Mouse (Mus musculus): ENCODE measurements around the gene Ncl. TPM values are rescaled to one million over a fixed set of nuclear protein-coding genes. Genes with fewer than 3 reads are reported as not detected.

The Ncl gene
- total and polyA plus RNA-seq, 2 experiments from 2014 or later, result 31.7 to 174 TPM

GRCm38 (mm10) chr1:86360441-86360840, 1.2 kb upstream of the Ncl start:
- Histone ChIP-seq H3K27me3 (ENCODE audit: control insufficient read depth, insufficient read depth, low read length) (no peaks in the 10 kb centered on the region), H3K4me1 (ENCODE audit: control insufficient read depth, insufficient read depth) (peaks cover 11% of the 10 kb centered on the region), H3K4me3 (ENCODE audit: low read depth, low read length) (peak overlapping the region; percentile 82), H3K9ac (replicated peaks; ENCODE audit: low read depth, low read length) (peak overlapping the region; percentile 81), H3K9me3 (replicated peaks; ENCODE audit: control insufficient read depth, low read length) (no peaks in the 10 kb centered on the region), H3K4me2 (ENCODE audit: low read depth, low read length) (peak overlapping the region; percentile 83), H3K36me3 (replicated peaks; ENCODE audit: control insufficient read depth, insufficient read depth, low read length) (peaks cover 19% of the 10 kb centered on the region), H3K27ac (ENCODE audit: low read depth) (no peak overlapping the region)
- WGBS, result 19% methylated on average over 12 of the region's 12 CpGs
- no peak for ATAC-seq (ENCODE audit: insufficient read depth, low read depth)
- TF ChIP-seq EP300 (IDR thresholded peaks at IDR 0.05; ENCODE audit: low read depth), result no peak
- TF ChIP-seq CTCF (IDR thresholded peaks at IDR 0.05; ENCODE audit: low read depth), result no peak
- DNase-seq (ENCODE audit: low spot score), result no peak

DNA sequence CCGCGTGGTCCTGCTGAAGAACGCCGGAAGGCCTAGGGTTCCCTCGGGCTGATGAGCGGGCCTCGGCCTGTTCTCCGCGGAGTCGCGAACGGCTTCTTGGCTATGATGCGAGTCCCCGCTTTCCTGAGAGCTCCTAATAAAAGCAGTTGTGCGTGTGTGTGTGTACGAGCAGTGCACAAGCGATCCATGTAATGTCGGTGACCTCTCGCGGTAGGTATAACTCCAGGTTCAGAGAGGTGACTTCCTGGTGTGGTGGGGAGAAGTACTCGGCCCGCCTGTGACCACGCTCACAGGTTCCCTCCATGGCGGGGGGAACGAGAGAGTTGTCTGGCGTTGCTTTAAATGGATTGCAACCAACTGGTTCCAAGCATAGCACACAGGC, 589 bp upstream of the Ncl start:
- H3K27me3 ChIP-seq (ENCODE audit: control insufficient read depth, insufficient read depth, low read length), result no peaks in the 10 kb centered on the region
- TF ChIP-seq CTCF (IDR thresholded peaks at IDR 0.05; ENCODE audit: low read depth) (no peak), EP300 (IDR thresholded peaks at IDR 0.05; ENCODE audit: low read depth) (no peak)
- peak overlapping the region; percentile 81 for H3K9ac ChIP-seq (replicated peaks; ENCODE audit: low read depth, low read length)
- ATAC-seq (ENCODE audit: insufficient read depth, low read depth) (peak; percentile 7), DNase-seq (ENCODE audit: low spot score) (no peak)
- WGBS, result under 1% methylated on average over 26 of the region's 26 CpGs
- no peaks in the 10 kb centered on the region for H3K9me3 ChIP-seq (replicated peaks; ENCODE audit: control insufficient read depth, low read length)
- peaks cover 26% of the 10 kb centered on the region for H3K36me3 ChIP-seq (replicated peaks; ENCODE audit: control insufficient read depth, insufficient read depth, low read length)
- H3K27ac ChIP-seq (ENCODE audit: low read depth), result peak overlapping the region; percentile 80
- H3K4me3 ChIP-seq (ENCODE audit: low read depth, low read length), result peak overlapping the region; percentile 82
- H3K4me1 ChIP-seq (ENCODE audit: control insufficient read depth, insufficient read depth), result peaks cover 11% of the 10 kb centered on the region
- H3K4me2 ChIP-seq (ENCODE audit: low read depth, low read length), result peak overlapping the region; percentile 83

- peaks cover 11% of the 10 kb centered on the region for H3K4me1 ChIP-seq (ENCODE audit: control insufficient read depth, insufficient read depth)
- ATAC-seq (ENCODE audit: insufficient read depth, low read depth), result no peak
- peak overlapping the region; percentile 91 for H3K4me2 ChIP-seq (ENCODE audit: low read depth, low read length)
Measured at GRCm38 (mm10) chr1:86358229-86358905, 833 bp downstream of the Ncl start.

DNA sequence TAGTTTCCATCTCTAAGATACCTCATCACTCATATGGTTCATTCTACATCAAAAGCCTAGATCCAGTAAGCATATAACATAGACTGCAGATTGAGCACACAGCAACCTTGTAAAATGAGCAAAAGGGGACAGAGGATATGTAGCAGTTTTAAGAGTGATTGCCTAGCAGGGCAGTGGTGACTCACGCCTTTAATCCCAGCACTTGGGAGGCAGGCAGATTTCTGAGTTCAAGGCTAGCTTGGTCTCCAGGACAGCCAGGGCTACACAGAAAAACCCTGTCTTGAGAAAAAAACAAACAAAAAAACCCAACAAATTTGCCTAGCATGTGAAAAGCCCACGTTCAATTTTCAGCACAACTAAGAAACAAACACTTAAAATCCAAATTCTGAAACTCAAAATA, 5.0 kb downstream of the Ncl start:
- Histone ChIP-seq H3K4me1 (ENCODE audit: control insufficient read depth, insufficient read depth) (peaks cover 5% of the 10 kb centered on the region; the same call in 1 of the 2 replicates), H3K9ac (replicated peaks; ENCODE audit: low read depth, low read length) (no peak overlapping the region), H3K36me3 (replicated peaks; ENCODE audit: control insufficient read depth, insufficient read depth, low read length) (peaks cover 80% of the 10 kb centered on the region), H3K9me3 (replicated peaks; ENCODE audit: control insufficient read depth, low read length) (no peaks in the 10 kb centered on the region), H3K4me3 (ENCODE audit: low read depth, low read length) (no peak overlapping the region), H3K27ac (ENCODE audit: low read depth) (no peak overlapping the region), H3K4me2 (ENCODE audit: low read depth, low read length) (no peak overlapping the region), H3K27me3 (ENCODE audit: control insufficient read depth, insufficient read depth, low read length) (no peaks in the 10 kb centered on the region)
- TF ChIP-seq EP300 (IDR thresholded peaks at IDR 0.05; ENCODE audit: low read depth), result no peak
- TF ChIP-seq CTCF (IDR thresholded peaks at IDR 0.05; ENCODE audit: low read depth), result no peak
- 90% methylated on average over 2 of the region's 2 CpGs for WGBS
- ATAC-seq (ENCODE audit: insufficient read depth, low read depth) (no peak), DNase-seq (ENCODE audit: low spot score) (no peak)

More at GRCm38 (mm10) chr1:86358229-86358905, 833 bp downstream of the Ncl start:
- Histone ChIP-seq H3K27me3 (ENCODE audit: control insufficient read depth, insufficient read depth, low read length) (no peaks in the 10 kb centered on the region), H3K4me3 (ENCODE audit: low read depth, low read length) (peak overlapping the region; percentile 82), H3K27ac (ENCODE audit: low read depth) (peak overlapping the region; percentile 100), H3K36me3 (replicated peaks; ENCODE audit: control insufficient read depth, insufficient read depth, low read length) (peaks cover 40% of the 10 kb centered on the region), H3K9me3 (replicated peaks; ENCODE audit: control insufficient read depth, low read length) (no peaks in the 10 kb centered on the region), H3K9ac (replicated peaks; ENCODE audit: low read depth, low read length) (peak overlapping the region; percentile 90)
- no peak for DNase-seq (ENCODE audit: low spot score)
- TF ChIP-seq EP300 (IDR thresholded peaks at IDR 0.05; ENCODE audit: low read depth), result no peak
- TF ChIP-seq CTCF (IDR thresholded peaks at IDR 0.05; ENCODE audit: low read depth), result no peak
- WGBS, result under 1% methylated on average over 27 of the region's 41 CpGs

- no peaks in the 10 kb centered on the region for H3K27me3 ChIP-seq (ENCODE audit: control insufficient read depth, insufficient read depth, low read length)
- no peak overlapping the region for H3K4me2 ChIP-seq (ENCODE audit: low read depth, low read length)
- H3K4me1 ChIP-seq (ENCODE audit: control insufficient read depth, insufficient read depth), result no peaks in the 10 kb centered on the region
- H3K9ac ChIP-seq (replicated peaks; ENCODE audit: low read depth, low read length), result no peak overlapping the region
- H3K4me3 ChIP-seq (ENCODE audit: low read depth, low read length), result no peak overlapping the region
- H3K36me3 ChIP-seq (replicated peaks; ENCODE audit: control insufficient read depth, insufficient read depth, low read length), result peaks cover 81% of the 10 kb centered on the region
- 85% methylated on average over 8 of the region's 8 CpGs for WGBS
- no peak for DNase-seq (ENCODE audit: low spot score)
- no peak for ATAC-seq (ENCODE audit: insufficient read depth, low read depth)
- H3K9me3 ChIP-seq (replicated peaks; ENCODE audit: control insufficient read depth, low read length), result no peaks in the 10 kb centered on the region
- TF ChIP-seq EP300 (IDR thresholded peaks at IDR 0.05; ENCODE audit: low read depth), result no peak
- no peak for TF ChIP-seq CTCF (IDR thresholded peaks at IDR 0.05; ENCODE audit: low read depth)
- no peak overlapping the region for H3K27ac ChIP-seq (ENCODE audit: low read depth)
Measured at GRCm38 (mm10) chr1:86350576-86350975, 8.6 kb downstream of the Ncl start.

GRCm38 (mm10) chr1:86349696-86350095, 9.5 kb downstream of the Ncl start:
- H3K27ac ChIP-seq (ENCODE audit: low read depth), result no peak overlapping the region
- no peak overlapping the region for H3K9ac ChIP-seq (replicated peaks; ENCODE audit: low read depth, low read length)
- 79% methylated on average over 1 of the region's 1 CpGs for WGBS
- DNase-seq (ENCODE audit: low spot score), result no peak
- TF ChIP-seq CTCF (IDR thresholded peaks at IDR 0.05; ENCODE audit: low read depth), result no peak
- H3K27me3 ChIP-seq (ENCODE audit: control insufficient read depth, insufficient read depth, low read length), result no peaks in the 10 kb centered on the region
- H3K9me3 ChIP-seq (replicated peaks; ENCODE audit: control insufficient read depth, low read length), result no peaks in the 10 kb centered on the region
- no peak overlapping the region for H3K4me3 ChIP-seq (ENCODE audit: low read depth, low read length)
- no peak for ATAC-seq (ENCODE audit: insufficient read depth, low read depth)
- peaks cover 73% of the 10 kb centered on the region for H3K36me3 ChIP-seq (replicated peaks; ENCODE audit: control insufficient read depth, insufficient read depth, low read length)
- no peak overlapping the region for H3K4me2 ChIP-seq (ENCODE audit: low read depth, low read length)
- H3K4me1 ChIP-seq (ENCODE audit: control insufficient read depth, insufficient read depth), result no peaks in the 10 kb centered on the region

All from heart, postnatal 0 days (tissue).